Mouse (Mus musculus): ENCODE results near the gene Sele.

Gene Sele

DNA sequence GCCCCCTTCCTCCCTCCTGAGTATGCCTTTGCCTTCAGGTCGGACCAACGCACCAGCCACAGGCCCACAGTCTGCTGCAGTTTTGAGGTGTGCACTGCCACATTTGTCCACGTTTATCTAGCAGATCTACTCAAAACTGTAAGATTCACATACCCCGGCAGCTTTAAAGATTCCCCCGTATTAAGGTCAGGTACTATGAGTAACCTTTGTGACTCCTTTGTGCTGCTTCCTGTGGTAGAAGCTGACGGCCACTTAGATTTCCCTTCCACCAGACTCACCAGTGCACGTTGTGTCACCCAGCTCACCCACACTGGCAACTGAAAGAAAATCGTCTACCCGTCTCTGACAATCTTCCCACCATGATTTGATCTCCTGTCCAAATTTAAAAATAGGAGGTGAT lies 25.1 kb downstream of the Sele start:
- no peak for DNase-seq

DNA sequence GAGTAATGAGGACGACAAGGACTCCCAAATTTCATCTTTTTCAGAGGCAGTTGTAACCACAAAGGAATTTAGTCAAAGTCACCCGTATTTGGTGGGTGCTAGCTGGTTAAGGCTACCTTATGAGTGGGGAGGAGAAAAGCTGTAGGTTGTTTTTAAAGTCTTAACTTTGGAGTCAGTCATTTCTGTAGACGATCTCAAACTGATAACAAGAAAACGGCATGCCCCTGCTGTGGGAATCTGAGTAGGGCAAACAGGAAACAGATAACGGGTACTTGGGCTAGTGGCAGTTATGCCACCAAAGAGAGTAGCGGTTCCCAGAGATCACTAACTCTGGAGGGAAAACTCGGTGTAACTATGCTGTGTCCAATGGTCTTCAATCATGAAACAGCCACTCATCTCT lies 25.8 kb downstream of the Sele start:
- DNase-seq: no peak

DNA sequence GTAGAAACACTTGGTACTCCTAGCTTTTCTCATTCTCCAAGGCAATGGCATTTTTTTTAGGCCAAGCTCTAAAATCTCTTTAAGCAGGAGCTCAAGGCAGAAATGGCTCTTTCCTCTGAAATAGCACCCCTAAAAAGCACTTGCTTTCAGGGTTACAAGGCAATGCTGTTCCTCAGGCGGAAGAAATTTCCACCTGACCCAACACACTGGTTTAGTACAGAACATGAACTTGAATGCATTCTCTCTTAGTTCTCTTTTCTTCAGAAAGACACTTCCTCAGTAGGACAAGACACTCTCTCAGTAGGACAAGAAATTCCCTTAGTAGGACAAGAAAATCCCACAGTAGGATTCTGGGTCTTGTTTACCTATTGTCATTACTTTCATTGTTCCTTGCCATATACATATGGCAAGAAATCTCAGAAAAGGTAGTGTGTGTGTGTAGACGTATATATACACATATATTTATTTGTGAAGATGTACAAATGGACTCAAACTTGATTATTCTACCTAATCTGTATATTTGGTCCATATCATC lies 26.6 kb downstream of the Sele start:
- no peak for DNase-seq

DNA sequence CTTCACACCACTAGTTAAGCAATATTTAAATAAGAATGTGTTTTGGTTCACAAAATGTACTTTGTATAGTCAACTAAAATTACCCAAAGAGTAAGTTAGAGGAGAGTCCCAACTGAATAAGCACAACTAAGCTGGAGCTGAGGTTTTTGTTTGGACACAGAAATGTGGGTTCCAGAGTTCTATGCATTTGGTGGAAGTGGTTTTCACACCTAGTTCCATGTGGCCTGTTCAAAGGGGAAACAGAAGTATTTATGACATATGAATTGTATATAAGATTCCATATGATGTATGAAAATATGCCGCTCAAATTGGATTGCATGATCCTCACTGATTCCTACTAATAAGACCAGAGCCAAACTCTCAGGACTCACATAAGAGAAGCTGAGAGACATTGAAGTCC lies 27.4 kb downstream of the Sele start:
- DNase-seq: no peak

DNA sequence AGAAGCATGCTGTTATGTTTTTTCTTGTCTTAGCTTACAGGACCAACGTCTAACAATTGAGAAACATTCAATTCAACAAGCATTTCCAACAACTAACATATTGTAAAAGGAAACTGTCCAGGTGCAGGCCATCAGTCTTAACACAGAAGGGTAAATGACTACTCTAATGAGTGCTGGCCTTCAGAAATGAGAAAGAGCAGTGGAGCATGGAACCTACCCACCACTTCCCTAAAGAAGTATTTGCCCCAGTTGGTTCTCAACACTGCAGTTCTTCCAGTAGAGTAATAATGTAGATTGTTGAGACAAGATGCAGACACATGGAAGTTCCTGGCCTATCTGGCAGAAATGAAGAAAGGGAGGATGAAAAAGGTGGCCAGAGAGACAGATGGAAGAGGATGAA lies 28.4 kb downstream of the Sele start:
- DNase-seq: peak; percentile 63 to 71

DNA sequence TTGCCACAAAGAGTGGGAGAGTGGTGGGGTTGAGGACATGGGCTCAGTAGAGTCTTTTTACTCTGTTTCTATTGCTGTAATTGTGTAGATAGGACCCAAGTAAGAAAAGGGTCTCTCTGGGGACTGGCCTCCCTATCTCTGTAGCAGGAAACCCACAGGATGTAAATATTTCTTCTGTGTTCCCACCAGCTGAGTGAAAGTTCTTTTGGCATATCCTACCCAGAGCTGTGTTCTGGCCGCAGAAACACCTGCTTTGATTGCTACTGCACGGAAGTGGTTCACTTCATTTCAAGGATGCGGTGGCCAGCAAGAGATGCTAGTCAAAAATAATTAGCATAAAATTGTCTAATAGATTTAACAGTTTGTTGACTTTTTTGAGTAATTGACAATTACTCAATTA lies 29.0 kb downstream of the Sele start:
- peak; percentile 53 to 55 for DNase-seq

DNA sequence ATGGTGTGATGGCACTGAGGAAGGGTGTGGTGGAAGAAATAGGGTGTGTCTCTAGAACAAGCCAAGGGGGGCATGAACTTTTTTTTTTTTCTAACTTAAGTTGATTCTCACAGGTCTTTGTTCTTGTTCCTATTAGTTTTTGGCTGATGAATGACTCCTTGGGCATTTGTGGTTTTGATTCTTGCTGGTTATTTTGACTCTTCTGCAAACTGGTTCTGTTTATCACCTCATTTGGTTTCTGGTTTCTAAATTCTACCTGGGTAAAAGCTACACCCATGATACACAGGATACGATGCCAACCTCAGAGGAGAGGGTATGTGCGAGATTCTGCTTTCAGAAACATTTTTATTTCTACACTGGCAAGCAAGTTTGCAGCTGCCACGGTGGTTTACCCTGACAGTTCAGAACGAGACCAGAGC lies 30.3 kb downstream of the Sele start:
- DNase-seq: peak; percentile 64 to 65

DNA sequence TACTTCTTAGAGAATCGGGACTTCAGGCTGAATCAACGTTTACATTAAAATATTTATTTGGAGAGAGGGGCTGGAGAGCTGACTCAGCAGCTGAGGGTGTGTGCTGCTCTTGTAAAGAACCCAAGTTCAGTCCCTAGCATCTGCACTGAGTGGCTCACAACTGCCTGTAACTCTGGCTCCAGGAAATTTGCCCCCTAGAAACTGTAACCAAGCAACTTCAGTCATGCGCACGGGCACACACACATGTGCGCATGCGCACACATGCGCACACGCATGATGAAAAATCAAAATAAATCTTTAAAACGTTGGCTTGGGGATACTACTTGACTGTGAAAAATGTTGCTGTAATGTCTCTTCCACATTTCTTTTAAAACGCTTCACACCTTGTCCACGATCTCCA lies 31.1 kb downstream of the Sele start:
- no peak for DNase-seq

DNA sequence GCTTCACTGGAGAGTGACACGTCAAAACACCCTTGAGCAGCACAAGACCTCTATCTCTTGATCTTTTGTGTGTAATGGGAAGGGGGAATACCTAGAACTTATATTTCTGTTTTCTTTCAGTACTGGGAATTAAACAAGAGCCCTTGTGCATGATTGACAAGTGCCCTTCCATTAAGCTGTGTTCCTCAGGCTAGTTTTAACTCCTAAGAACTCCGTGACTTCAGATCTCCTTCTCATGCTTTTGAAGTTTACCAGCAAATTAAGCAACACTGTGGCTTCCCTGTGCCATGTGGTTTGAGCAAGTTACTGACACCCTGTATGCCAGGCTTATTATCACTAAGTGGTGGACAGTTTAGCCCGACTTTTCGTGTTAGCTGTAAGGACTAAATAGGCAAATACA lies 35.0 kb downstream of the Sele start:
- no peak for DNase-seq

DNA sequence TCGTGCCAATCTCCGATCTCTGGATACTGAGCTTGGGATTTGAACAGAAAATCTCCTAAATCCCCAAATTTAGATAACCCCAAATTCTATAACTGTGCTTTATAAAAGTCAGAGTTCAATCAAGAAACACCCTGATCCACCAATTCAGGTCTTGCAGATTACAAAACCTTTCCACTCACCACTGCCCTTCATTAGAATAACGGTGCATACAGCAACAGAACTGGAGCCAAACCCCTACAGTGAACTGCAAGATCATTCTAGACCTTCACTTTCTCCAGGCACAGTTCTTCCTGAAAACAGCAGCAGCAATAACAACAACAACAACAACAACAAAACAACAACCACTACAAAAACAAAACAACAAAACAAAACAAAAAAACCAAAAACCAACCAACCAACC lies 38.8 kb downstream of the Sele start:
- no peak for DNase-seq

DNA sequence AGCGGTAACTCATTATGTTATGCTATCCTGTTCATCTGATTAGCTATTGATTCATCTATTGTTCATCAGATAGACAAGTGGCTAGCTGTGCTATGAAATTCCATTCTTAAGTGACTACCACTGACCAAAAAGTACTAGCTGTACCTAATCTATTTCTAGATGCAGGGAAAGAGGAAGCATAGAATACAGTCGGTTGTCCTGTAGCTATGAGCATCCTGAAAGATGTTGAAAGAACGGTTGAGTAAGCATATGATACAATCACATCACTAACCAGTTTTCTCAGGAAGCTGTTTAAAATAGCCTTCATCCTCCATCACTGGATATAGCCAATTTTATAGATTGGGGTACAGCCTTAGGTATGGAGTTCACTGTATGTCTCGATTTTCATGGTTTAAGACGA lies 39.8 kb downstream of the Sele start:
- no peak for DNase-seq

DNA sequence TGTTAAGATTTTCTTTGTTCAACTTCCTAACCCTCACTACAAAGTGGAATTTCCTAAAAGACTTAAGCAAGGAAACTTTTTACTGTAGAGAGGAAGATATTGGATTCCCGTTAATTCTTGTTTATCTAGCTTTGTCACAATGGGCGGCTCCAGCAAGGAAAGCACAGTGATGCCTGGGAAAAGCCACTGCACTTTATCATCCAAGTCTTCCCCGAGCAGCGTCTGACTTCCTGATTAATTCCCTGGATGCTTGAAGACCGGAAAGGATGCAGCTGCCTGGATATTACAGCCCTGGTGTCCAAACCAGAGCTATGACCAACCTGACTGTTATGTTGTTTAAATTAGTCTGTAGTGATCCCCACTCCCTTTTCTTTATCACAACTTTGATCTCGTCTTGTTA lies 48.7 kb downstream of the Sele start:
- no peak for DNase-seq

DNA sequence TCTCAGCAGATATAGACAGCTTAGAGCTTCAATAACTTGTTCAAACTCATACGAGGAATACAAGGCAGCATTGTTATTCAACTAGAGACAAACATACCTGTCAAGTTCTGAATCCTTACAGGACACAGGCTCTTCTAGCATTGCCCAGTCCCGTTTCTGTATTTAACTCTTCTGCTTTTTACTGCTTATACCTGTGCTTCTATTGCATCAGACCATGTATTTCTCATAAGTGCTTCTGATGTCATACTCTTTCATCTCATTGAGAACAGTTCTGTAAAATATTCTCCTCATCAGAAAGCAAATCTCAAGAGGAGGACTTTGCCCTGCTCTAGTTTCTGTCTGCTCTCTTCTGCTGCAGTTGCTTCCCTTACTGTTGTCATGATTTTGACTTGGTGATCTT lies 49.9 kb downstream of the Sele start:
- no peak for DNase-seq

DNA sequence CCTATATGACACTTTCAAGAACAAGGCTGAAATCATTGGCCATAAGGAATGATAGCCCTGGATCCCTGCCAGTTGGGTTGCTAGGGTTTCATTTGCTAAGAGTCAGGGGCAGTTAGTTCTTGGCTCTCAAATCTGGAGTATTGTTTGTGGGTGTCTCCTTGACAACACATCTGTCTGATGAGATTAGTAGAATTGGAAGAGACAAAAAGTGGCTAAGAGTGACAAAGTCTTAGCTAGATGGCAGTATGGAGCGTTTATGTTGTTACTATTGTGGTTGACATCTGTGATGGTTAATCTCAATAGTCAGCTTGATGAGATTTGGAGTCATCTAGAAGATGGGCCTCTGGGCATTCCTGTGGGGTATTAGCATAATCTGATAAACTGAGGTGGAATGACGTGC lies 50.3 kb downstream of the Sele start:
- DNase-seq: no peak
